Mouse (Mus musculus): Measurements from ENCODE around the gene Jsrp1.

The Jsrp1 gene

GRCm38 (mm10) chr10:80792175-80793032 lies 20.9 kb downstream of the Jsrp1 start:
- no peak for DNase-seq (ENCODE audit: low spot score)

DNA sequence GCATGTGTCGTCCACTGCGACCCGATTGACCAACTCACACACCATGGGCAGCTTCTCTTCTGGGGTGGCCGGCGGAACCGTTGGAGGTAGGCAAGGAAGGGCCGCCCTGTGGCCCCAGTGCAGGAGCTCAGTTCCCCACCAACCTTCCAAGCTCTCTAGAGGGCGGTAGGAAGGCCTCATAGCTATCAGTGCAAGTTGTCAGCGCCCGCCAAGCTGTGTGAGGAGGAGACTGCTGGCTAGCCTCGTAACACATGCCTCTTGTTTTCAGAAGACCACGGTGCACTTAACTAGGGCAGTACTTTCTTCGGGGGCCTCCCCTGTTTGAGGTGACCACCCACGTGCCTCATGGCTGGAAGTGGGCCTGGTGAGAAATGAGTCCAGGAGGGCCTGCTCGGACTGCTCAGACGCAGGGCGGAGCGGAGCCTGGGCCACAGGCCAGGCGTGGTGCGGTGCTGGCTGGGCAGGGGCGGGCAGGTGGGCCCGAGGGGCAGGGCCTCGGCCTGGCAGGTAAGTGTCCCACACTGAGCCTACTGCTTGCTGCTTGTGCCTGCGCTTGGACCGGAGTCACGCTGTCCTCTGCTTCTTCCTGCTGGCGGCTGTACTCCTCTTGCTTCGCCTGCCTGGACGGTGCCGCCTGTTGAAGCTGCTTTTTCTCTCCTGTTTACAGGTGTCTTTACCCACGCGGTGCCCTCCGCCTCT lies 21.7 kb downstream of the Jsrp1 start:
- no peak for DNase-seq (ENCODE audit: low spot score)

DNA sequence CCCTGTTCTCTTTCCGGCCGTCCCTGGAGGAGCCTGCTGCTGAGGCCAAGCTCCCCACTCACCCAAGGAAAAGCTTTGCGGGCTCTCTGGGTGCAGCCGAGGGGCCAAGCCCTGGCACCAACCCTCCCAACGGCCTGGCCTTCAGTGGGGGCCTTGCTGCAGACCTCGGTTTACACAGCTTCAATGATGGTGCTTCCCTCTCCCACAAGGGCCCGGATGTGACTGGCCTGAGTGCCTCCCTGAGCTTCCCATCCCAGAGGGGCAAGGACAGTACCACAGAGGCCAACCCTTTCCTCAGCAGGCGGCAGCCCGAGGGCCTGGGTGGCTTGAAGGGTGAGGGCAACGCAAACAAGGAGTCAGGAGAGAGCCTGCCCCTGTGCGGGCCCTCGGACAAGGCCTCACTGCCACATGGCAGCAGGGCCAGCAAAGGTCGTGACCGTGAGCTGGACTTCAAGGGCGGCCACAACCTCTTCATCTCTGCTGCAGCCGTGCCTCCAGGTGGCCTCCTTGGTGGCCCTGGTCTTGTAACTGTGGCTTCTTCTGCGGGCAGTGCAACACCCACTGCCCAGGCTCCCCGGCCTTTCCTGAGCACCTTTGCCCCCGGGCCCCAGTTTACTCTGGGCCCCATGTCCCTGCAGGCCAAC lies 22.4 kb downstream of the Jsrp1 start:
- DNase-seq (ENCODE audit: low spot score): no peak

- no peak for DNase-seq (ENCODE audit: low spot score)
Observed at GRCm38 (mm10) chr10:80787517-80787916, 25.8 kb downstream of the Jsrp1 start.

GRCm38 (mm10) chr10:80785963-80786362 lies 27.3 kb downstream of the Jsrp1 start:
- no peak for DNase-seq (ENCODE audit: low spot score)

DNA sequence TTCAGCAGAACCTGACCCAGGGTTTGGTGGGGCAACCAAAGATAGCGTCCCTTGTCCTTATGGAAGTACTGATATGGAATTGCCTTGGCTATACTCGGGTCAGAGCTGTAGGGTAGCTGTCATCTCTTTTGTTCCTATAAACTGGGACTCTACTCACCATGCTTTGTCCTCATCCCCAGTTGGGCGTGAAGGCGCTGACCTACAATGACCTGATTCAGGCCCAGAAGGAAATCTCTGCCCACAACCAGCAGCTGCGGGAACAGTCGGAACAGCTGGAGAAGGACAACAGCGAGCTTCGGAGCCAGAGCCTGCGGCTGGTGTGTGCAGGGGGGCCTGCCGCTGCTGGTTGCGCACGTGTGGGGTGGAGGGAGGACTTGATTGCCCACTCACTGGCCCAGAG lies 28.4 kb downstream of the Jsrp1 start:
- no peak for DNase-seq (ENCODE audit: low spot score)

- DNase-seq (ENCODE audit: low spot score): no peak
Observed at GRCm38 (mm10) chr10:80784302-80784701, 29.0 kb downstream of the Jsrp1 start.

- no peak for DNase-seq (ENCODE audit: low spot score)
Observed at GRCm38 (mm10) chr10:80779565-80779964, 33.7 kb downstream of the Jsrp1 start.

DNA sequence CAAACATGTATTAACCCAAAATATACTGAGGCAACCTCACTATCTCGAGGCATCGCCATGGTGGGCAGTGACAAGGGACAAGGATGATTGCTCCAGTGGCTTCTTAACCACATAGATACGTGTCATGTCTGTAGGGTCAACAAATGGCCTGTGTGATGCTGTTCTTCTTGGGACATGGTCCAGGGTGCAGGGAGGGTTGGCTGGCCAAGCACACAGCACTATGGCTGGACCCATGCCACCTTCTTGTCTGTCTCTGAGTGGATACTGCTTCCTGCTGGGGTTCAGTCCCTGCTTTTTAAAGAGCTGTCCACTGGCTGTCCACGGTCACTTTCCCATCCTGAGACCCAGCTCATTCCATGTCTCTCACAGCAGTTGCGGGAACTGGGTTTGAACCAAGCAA lies 36.2 kb downstream of the Jsrp1 start:
- DNase-seq (ENCODE audit: low spot score): no peak

- DNase-seq (ENCODE audit: low spot score): no peak
Observed at GRCm38 (mm10) chr10:80776358-80776869, 36.9 kb downstream of the Jsrp1 start.

DNA sequence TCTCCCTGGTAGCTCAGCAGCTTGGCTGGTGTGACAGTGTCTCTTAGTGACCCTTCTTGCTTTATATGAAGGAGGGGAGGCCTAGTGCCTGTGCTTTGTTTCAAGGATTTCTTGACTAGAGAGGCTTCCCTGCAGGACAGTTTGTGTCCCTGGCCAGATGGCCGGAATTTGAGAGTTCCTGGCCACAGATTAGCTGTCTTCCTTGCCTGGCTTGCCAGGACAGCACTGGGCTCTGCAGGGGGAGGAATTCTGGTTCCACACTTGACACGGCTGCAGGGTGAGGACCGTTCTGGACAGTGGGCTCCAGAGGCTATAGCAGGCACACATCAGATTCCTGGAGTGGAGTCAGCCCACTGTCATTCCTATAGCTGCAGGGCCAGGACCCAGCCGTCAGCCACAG lies 37.6 kb downstream of the Jsrp1 start:
- DNase-seq (ENCODE audit: low spot score): no peak

- DNase-seq (ENCODE audit: low spot score): no peak
Observed at GRCm38 (mm10) chr10:80774981-80775380, 38.3 kb downstream of the Jsrp1 start.

GRCm38 (mm10) chr10:80774549-80774948 lies 38.7 kb downstream of the Jsrp1 start:
- peak; percentile 70 for DNase-seq (ENCODE audit: low spot score)

DNA sequence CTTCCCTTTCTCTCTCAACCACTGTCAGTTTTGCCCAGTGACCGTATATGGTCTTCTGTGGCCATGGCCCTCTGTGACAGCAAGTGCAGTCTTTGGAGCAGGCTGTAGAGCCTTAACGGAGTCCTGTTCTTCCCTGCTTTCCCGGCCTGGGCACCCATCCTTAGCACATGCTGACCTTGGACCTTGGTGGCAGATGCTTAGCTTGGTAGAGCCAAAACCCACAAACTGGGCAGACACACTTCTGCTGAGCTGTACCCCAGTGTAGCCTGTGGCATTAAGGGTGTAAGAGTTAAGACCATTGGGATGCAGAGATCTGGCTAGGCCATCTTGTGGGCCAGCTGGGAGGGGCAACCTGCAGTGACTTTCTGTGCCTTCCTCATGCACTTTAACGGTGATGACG lies 39.5 kb downstream of the Jsrp1 start:
- no peak for DNase-seq (ENCODE audit: low spot score)

GRCm38 (mm10) chr10:80768365-80768764 lies 44.9 kb downstream of the Jsrp1 start:
- DNase-seq (ENCODE audit: low spot score): no peak

- DNase-seq (ENCODE audit: low spot score): peak; percentile 51
Observed at GRCm38 (mm10) chr10:80766161-80766815, 47.0 kb downstream of the Jsrp1 start.

- no peak for DNase-seq (ENCODE audit: low spot score)
Observed at GRCm38 (mm10) chr10:80765746-80766145, 47.6 kb downstream of the Jsrp1 start.

DNA sequence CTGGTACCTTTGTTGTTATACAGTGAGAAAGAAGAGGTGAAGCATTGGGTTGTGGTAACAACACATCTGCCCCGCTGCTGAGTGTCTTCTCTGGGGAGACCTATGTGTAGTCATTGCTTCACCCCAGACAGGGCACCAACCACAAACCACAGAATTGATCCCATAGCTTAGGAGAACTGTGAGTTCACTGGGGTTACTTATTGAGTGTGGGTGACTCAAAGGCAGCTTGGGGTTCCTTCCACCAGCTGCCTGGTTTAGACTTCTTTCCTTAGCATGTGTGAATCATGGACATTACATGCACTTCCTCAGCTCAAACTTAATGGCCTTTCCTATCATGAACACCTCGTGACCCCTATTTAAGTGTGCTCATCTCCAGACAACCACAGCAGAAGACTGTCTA lies 49.8 kb downstream of the Jsrp1 start:
- DNase-seq (ENCODE audit: low spot score): no peak

GRCm38 (mm10) chr10:80761821-80762220 lies 51.5 kb downstream of the Jsrp1 start:
- no peak for DNase-seq (ENCODE audit: low spot score)

DNA sequence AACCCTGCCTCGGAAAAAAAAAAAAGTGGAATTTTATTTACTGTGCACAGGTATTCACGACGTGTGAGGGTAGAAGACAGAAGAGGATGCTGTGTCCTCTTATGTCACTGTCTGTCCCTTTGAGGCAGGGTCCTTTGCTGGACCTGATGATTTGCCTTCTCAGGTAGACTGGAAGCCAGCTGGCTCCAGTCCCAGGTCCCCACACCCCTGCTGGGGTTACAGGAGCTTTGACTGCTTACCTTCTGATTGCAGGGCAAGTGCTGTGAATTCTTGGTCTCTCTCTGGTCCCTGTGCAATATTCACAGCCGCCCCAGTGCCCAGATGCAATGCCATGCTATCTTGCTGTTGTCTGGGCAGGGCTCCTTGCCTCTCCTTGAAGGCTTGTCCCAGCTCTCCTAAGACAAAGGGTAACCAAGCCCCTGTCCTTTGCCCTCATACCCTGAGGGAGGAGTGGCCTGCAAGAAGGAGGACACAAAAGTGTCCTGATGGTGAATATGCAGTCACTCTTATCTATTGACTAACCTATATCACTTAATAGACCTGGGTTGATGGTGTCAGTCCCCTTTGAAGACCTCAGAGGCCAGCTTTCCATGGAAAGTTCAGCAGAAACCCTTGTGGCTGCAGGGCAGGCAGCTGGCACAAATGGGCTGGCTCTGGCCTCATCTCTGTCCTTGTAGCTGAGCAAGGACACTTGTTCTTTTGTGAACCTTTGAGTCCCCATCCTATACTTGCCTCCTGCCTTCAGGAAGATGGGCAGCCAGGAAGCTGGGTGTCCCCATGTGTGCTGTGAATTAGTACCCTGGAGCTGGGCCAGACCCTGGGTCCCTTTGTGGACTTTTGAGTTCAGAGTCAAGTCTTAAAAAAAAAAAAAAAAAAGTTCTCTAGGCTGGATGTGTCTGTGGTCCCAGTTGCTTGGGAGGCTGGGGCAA lies 52.4 kb downstream of the Jsrp1 start:
- DNase-seq (ENCODE audit: low spot score): no peak

GRCm38 (mm10) chr10:80758651-80759050 lies 54.6 kb downstream of the Jsrp1 start:
- no peak for DNase-seq (ENCODE audit: low spot score)
